Mouse (Mus musculus) intestine, postnatal 0 days (tissue): ENCODE results near the gene Mamdc2. TPM values are rescaled to one million over a fixed set of nuclear protein-coding genes. Genes with fewer than 3 reads are reported as not detected.
"Not testable (repeated sequence)": the region's sequence is repeated elsewhere in the genome, so short reads cannot be mapped to it uniquely, and the experiment has no call there.

ENCODE experiments used
- ATAC-seq: fragments of 200-750 bp; cut with Nextera tagmentation; 2 replicates; pipeline ENCODE4 v1.8.0; 2017; ENCODE audit warnings: mild to moderate bottlenecking, moderate TSS enrichment, moderate library complexity
- H3K27ac ChIP-seq: fragments of 300-500 bp; sonication (generic); 2 replicates; pipeline ENCODE4 v1.5.1; 2014; ENCODE audit warnings: mild to moderate bottlenecking, low read depth, low read length, moderate library complexity
- H3K27me3 ChIP-seq: fragments of 300-500 bp; sonication (generic); replicated peaks from 2 replicates; pipeline ENCODE4 v1.6.1; 2014; ENCODE audit warnings: low read length, mixed read lengths; ENCODE audit not compliant: control insufficient read depth, insufficient read depth
- H3K36me3 ChIP-seq: fragments of 300-500 bp; sonication (generic); 2 replicates; pipeline ENCODE4 v1.6.1; 2014; ENCODE audit warnings: mild to moderate bottlenecking, moderate library complexity; ENCODE audit not compliant: control insufficient read depth, insufficient read depth
- H3K4me1 ChIP-seq: fragments of 300-500 bp; sonication (generic); replicated peaks from 2 replicates; pipeline ENCODE4 v1.6.1; 2014; ENCODE audit warnings: antibody characterized with exemption, low read length, mixed read lengths; ENCODE audit not compliant: control insufficient read depth, insufficient read depth
- H3K4me2 ChIP-seq: fragments of 300-500 bp; sonication (generic); replicated peaks from 2 replicates; pipeline ENCODE4 v1.6.1; 2014; ENCODE audit warnings: low read depth, mild to moderate bottlenecking, moderate library complexity
- H3K4me3 ChIP-seq: fragments of 300-500 bp; sonication (generic); 2 replicates; pipeline ENCODE4 v1.5.1; 2014; ENCODE audit warnings: low read depth, low read length
- H3K9ac ChIP-seq: fragments of 300-500 bp; sonication (generic); 2 replicates; pipeline ENCODE4 v1.6.1; 2014; ENCODE audit warnings: mild to moderate bottlenecking, low read depth, low read length
- H3K9me3 ChIP-seq: fragments of 300-500 bp; sonication (generic); 2 replicates; pipeline ENCODE4 v1.6.1; 2016; ENCODE audit warnings: mixed run types; ENCODE audit not compliant: control insufficient read depth
- CTCF ChIP-seq: sonication (generic); IDR thresholded peaks from 2 replicates; pipeline ENCODE4 v1.5.1; 2016; ENCODE audit warnings: low read depth, mild to moderate bottlenecking, control low read depth, antibody characterized with exemption, moderate library complexity
- WGBS: fragments of 180-500 bp; shearing (Covaris S2); extraction: QIAGEN DNeasy Blood & Tissue Kit; methylation state at CpG from one replicate; pipeline ENCODE4 v1.1.7; 2014; 5-methylcytosine and 5-hydroxymethylcytosine counted together
- polyA plus RNA-seq: library from polyadenylated mRNA; unstranded; fragments of >200 nt; fragmentation: Nextera tagmentation; extraction: Ambion mirVana; gene quantifications from 2 replicates; pipeline ENCODE4 v1.2.1, GENCODE M21; 2015

Gene Mamdc2
- polyA plus RNA-seq, 1 experiment from 2014 or later, result 2.6 TPM

- Histone ChIP-seq H3K36me3 (no peaks in the 10 kb centered on the region), H3K4me3 (no peak overlapping the region), H3K4me2 (no peak overlapping the region), H3K27ac (no peak overlapping the region), H3K27me3 (no peaks in the 10 kb centered on the region), H3K4me1 (no peaks in the 10 kb centered on the region), H3K9ac (no peak overlapping the region), H3K9me3 (no peaks in the 10 kb centered on the region)
- no peak for TF ChIP-seq CTCF
- 35% methylated on average over 8 of the region's 8 CpGs for WGBS
- no peak for ATAC-seq
These were observed 41.5 kb upstream of the Mamdc2 start for GRCm38 (mm10) chr19:23489780-23490179.

GRCm38 (mm10) chr19:23487421-23487820, 39.2 kb upstream of the Mamdc2 start:
- no peaks in the 10 kb centered on the region for H3K9me3 ChIP-seq
- no peak for TF ChIP-seq CTCF
- H3K36me3 ChIP-seq, result no peaks in the 10 kb centered on the region
- no peaks in the 10 kb centered on the region for H3K4me1 ChIP-seq
- no peaks in the 10 kb centered on the region for H3K27me3 ChIP-seq
- no peak overlapping the region for H3K9ac ChIP-seq
- no peak for ATAC-seq
- 100% methylated on average over 1 of the region's 1 CpGs for WGBS
- H3K4me3 ChIP-seq, result no peak overlapping the region
- no peak overlapping the region for H3K4me2 ChIP-seq
- H3K27ac ChIP-seq, result no peak overlapping the region

DNA sequence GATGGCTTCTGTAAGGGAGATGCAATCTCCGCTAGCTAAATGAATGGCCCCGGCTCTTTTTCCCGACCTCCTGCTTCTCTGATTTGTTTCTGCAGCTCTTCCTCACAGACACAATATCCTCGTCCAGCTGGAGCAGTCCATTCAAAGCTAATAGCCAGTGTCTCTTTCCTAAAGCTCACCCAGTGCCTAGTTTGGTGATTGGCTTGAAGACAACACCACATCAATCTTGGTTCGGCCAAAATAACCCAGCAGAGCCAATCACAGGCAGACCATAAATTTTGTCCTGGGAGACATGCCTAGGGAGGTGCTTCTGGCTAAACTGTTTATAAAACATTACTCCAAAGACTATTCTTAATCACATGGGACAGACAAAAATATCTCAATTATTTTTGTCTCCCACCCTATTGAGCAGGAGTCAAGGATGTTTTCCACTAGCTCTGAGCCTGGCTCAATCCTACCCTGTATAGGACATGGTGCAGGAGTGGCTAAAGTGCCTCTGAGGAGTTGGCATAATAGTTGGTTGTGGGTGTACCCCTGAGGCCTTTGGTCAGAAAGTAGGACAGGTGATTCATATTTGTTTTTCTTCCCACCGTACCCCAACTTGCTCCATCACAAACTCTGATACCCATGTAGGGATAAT, 38.5 kb upstream of the Mamdc2 start:
- TF ChIP-seq CTCF, result no peak
- H3K27ac ChIP-seq, result no peak overlapping the region
- no peaks in the 10 kb centered on the region for H3K9me3 ChIP-seq
- 66% methylated on average over 6 of the region's 6 CpGs for WGBS
- H3K9ac ChIP-seq, result no peak overlapping the region
- H3K4me2 ChIP-seq, result no peak overlapping the region
- H3K4me1 ChIP-seq, result no peaks in the 10 kb centered on the region
- no peak for ATAC-seq
- H3K4me3 ChIP-seq, result no peak overlapping the region
- H3K27me3 ChIP-seq, result no peaks in the 10 kb centered on the region
- H3K36me3 ChIP-seq, result no peaks in the 10 kb centered on the region

DNA sequence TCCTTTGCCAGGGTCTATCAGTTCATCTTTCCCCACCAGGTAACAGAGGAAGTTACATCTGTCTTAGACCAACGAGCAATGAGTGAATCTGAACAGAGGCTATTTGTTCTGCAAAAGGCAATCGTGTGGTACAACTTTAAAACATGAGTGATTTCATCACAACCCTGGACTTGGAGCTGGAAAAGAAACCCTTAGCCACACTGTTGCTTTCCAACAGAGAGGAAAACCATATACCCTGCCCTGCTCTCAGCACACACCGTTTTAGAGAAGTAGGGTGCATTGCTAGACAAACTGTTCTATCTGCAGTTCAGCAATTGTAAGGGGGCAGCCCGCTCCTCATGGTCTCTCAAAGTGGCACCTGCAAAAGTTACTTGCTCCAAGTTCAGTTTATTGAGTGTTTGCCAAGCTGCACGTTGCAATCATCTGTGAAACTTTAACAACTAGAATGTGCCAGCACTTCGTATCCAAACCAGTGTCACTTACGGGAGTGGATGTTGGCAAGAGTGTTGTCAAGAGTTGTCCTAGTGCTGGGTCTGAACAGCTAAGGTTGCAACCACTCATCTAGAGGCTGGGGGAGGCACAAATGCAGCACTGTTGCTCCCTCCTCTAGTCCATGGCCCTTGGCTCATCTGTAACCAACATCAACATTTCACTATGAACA, 37.8 kb upstream of the Mamdc2 start:
- Histone ChIP-seq H3K4me1 (no peaks in the 10 kb centered on the region), H3K4me2 (no peak overlapping the region), H3K27me3 (no peaks in the 10 kb centered on the region), H3K27ac (no peak overlapping the region), H3K36me3 (no peaks in the 10 kb centered on the region), H3K4me3 (no peak overlapping the region), H3K9ac (no peak overlapping the region), H3K9me3 (no peaks in the 10 kb centered on the region)
- TF ChIP-seq CTCF, result no peak
- ATAC-seq, result no peak
- WGBS, result 73% methylated on average over 7 of the region's 7 CpGs

DNA sequence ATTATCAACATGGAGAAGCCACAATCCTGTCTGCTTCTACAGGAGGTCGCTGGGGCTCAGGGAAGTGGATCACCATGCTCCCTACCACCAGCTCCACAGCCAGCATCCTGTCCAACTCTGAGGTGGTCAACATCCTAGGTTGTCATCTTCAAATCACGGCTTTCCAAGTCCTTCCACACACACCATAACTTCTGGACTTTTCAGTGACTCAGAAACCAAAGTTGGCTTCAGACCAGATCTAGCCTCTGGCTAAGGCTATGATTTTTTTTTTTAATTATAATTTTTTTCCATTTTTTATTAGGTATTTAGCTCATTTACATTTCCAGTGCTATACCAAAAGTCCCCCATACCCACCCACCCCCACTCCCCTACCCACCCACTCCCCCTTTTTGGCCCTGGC, 34.3 kb upstream of the Mamdc2 start:
- not testable (repeated sequence) for H3K4me1 ChIP-seq, H3K27ac ChIP-seq, H3K9me3 ChIP-seq, H3K4me3 ChIP-seq, H3K9ac ChIP-seq, ATAC-seq, H3K4me2 ChIP-seq, H3K27me3 ChIP-seq, H3K36me3 ChIP-seq
- WGBS, result 80% methylated on average over 2 of the region's 2 CpGs

DNA sequence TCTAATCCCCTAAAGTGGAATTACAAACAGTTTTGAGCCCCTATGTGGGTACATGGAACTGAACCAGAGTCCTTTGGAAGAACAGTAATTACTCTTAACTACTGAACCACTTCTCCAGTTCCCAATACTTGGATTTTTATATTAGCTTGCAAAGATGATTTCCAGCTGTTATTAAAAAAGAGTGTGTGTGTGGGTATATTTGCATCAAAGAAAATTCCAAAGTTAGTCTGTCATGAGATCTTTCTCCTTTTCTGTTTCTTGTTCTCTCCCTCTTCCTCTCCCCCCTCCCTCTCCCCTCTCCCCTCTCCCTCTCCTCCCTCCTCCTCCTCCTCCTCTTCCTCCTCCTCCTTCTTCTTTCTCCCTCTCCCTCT, 31.3 kb upstream of the Mamdc2 start:
- no peak overlapping the region for H3K4me2 ChIP-seq
- no peaks in the 10 kb centered on the region for H3K36me3 ChIP-seq
- no peaks in the 10 kb centered on the region for H3K4me1 ChIP-seq
- TF ChIP-seq CTCF, result no peak
- H3K4me3 ChIP-seq, result no peak overlapping the region
- H3K27ac ChIP-seq, result no peak overlapping the region
- H3K9me3 ChIP-seq, result no peaks in the 10 kb centered on the region
- no peak for ATAC-seq
- H3K9ac ChIP-seq, result no peak overlapping the region
- 0 out of 2 replicates have a peak, but pooled peaks cover 3% of the 10 kb centered on the region for H3K27me3 ChIP-seq
